ENCODE assay signal across 10 mouse cellular contexts in the genomic region with DNA sequence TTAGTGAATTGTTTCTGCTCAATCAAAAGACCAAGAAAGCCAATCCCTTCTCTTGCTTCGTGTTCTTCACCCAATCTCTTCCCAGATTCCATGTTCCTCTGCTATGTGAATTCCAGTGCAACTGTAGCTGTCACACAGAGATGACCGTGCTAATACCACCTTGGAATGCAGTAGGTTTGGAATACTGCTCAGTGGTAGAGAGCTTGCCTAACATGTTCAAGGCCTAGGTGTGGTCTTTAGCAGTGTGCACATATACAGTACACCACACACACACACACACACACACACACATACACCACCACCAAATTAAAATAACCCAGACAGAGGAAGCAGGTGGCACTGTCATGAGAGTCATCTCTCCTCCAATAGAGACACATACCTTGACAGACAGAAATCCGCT.
"Had no signal": no experiment of that assay in that cellular context is flagged by ENCODE, and none has a peak within 500 bp of the region (broad histone marks: within the 10 kb centered on the region; RNA-seq: fewer than 3 reads in every experiment).

No protein-coding gene starts in this region.

- H3K4me1 ChIP-seq: intestine, embryonic 15.5 days; limb, embryonic 10.5 days; liver, embryonic 15.5 days; megakaryocyte, embryonic 14.5 days; neural tube, embryonic 13.5 days; stomach, embryonic 15.5 days had no signal

- H3K4me3 ChIP-seq: intestine, embryonic 15.5 days; limb, embryonic 10.5 days; liver, embryonic 15.5 days; neural tube, embryonic 13.5 days; stomach, embryonic 15.5 days had no signal

- H3K4me2 ChIP-seq: intestine, embryonic 15.5 days; liver, embryonic 11.5 days; liver, embryonic 15.5 days; lung, embryonic 14.5 days; stomach, embryonic 15.5 days had no signal

- H3K9ac ChIP-seq: intestine, embryonic 15.5 days; liver, embryonic 15.5 days; lung, embryonic 14.5 days; stomach, embryonic 15.5 days had no signal

- H3K27me3 ChIP-seq: intestine, embryonic 15.5 days; liver, embryonic 15.5 days; neural tube, embryonic 13.5 days; stomach, embryonic 15.5 days had no signal

- H3K27ac ChIP-seq: intestine, embryonic 15.5 days; left cerebral cortex, adult 2 months; limb, embryonic 10.5 days; liver, embryonic 15.5 days; macrophage; neural tube, embryonic 13.5 days; stomach, embryonic 15.5 days had no signal

- H3K9me3 ChIP-seq: limb, embryonic 10.5 days; liver, embryonic 15.5 days; megakaryocyte, embryonic 14.5 days; neural tube, embryonic 13.5 days; stomach, embryonic 15.5 days had no signal

- H3K36me3 ChIP-seq: intestine, embryonic 15.5 days; limb, embryonic 10.5 days; liver, embryonic 15.5 days; neural tube, embryonic 13.5 days; stomach, embryonic 15.5 days had no signal
